Mouse (Mus musculus): ENCODE measurements at regions not wholly inside any gene's neighbourhood (a gene's known extent, or its start where the extent isn't known, plus 50 kb on each side); places are given as distances from the start of the nearest gene placed in this dataset.

DNA sequence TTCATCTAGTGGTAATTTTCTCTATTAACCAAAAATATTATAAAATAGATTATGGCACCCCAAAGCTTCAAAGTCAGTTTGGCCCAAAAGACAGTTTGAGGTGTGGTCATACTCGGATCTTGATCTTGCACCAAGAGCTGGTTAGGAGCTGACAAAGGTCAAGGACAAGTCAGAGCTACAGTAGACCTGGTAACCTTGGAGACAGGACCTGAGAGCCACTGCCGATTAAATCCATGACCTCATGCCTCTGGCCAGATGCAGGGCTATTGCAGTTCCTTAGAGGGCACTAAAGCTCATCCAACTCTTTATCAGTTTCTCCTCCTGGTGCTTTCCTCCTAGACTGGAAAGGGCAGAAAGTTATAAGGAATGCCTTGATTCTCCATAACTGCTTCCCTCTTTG, 302.4 kb upstream of the Gm4791 start:
- ATAC-seq (no peak), DNase-seq (ENCODE audit: low read depth, low spot score) (no peak)
- in situ Hi-C loops (cut with MboI; ENCODE audit: low pct_unique_long_range_greater_than_20kb), result no loop called here
- no peak for TF ChIP-seq CTCF (IDR thresholded peaks at IDR 0.05)
- ChIA-PET CTCF (no interaction called here), POLR2A (no interaction called here)
- peaks cover 24% of the 10 kb centered on the region for H3K27me3 ChIP-seq

DNA sequence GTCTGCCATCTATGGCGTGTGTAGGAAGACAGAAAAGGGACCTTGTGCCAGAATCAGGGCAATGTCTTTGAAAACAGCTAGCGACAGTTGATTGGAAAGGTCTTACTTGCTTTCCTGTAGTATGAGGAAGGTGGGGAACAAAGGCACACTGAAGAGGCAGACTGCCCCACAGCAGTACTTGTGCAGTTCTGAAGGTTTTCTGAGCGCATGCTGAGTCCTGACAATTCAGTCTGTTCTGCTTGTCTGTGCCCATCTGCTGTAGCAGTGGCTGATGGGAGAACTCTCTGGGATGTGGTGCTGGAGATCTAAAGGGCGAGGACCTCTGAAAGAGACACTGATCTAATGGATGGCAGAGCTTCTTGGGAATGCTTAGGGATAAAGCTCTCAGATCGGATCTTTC, 309.2 kb upstream of the Gm4791 start:
- in situ Hi-C loops (cut with MboI; ENCODE audit: low pct_unique_long_range_greater_than_20kb), result no loop called here
- peaks cover 58% of the 10 kb centered on the region for H3K27me3 ChIP-seq
- ATAC-seq (no peak), DNase-seq (ENCODE audit: low read depth, low spot score) (no peak)
- ChIA-PET CTCF (no interaction called here), POLR2A (no interaction called here)
- no peak for TF ChIP-seq CTCF (IDR thresholded peaks at IDR 0.05)

DNA sequence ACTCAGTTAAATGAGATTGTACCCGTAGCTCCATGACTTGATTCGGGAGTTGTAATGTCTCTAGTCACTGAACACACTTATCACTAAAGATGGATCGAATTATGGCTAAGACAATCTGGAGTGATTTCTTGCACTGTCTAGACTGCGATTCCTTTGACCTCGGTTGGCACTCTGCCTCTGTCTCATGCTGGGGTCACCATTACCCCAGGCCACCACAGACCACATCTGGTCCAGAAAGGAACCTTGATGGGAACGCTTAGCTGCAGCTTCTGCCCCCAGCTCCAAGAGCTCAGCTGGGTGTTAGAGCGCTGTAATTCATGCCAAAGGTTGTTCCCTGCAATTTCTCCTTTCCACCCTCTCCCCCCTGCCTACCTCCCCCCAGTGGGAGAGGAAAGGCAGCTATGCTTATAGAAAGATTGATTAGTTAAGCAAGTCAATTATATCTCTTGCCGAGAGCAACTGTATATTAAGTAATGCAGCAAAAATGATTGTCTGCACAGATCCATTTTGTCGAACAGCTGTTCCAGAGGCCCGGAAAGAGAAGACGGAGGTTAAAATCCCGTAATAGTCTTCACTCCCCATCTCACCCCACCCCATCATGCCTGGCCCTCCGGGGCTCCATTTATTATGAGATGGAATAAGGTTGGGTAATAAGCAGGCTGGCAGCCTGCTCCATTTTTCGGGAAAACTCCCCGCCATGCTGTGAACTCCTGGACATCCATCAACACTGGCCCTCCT, 314.3 kb upstream of the Gm4791 start:
- ChIA-PET CTCF (no interaction called here), POLR2A (no interaction called here)
- in situ Hi-C loops (cut with MboI; ENCODE audit: low pct_unique_long_range_greater_than_20kb), result no loop called here
- H3K27me3 ChIP-seq, result peaks cover 23% of the 10 kb centered on the region
- TF ChIP-seq CTCF (IDR thresholded peaks at IDR 0.05), result no peak
- ATAC-seq, result no peak
- DNase-seq (ENCODE audit: low read depth, low spot score), result no peak

DNA sequence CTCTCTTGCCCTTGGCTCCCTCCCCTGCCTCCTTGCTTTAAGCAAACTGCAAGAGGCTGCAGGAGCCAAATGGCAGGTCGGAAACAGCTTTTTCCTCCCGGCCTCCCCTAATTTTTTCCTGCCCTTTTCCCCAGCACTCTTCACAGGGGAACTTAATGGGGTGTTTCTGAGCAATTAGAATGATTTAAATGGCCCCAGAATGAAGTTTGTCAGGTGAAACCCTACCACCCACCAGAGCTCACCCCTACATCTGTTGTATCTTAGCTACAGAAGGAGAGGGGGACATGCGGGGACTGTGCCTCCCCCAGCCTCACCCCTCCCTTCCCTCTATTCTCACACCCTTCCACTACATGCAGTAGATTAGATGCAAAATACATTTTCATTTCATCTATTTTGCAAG, 326.5 kb upstream of the Gm4791 start:
- H3K27me3 ChIP-seq, result peaks cover 16% of the 10 kb centered on the region
- no peak for TF ChIP-seq CTCF (IDR thresholded peaks at IDR 0.05)
- ChIA-PET POLR2A (no interaction called here), CTCF (no interaction called here)
- DNase-seq (ENCODE audit: low read depth, low spot score) (no peak), ATAC-seq (no peak)
- in situ Hi-C loops (cut with MboI; ENCODE audit: low pct_unique_long_range_greater_than_20kb), result no loop called here

DNA sequence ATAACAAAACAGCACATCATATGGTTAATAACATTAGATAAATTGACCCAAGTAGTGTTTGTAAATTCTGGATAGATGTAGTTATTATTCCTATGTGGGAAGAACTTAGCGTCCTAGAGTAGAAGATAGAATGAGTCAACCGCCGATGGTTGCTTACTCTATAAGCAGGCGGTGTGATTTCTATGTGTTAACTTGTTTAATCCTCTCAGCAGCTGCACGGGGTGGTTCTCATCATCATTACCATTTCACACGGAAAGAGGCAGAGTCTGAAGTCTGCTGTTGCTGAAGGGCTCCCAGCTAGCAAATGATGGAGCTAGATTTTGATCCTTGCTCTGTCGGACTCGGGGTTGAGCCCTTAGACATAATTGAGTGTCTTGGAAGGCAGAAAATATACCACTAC, 334.6 kb upstream of the 4931429L15Rik start:
- H3K27me3 ChIP-seq, result peaks cover 8% of the 10 kb centered on the region
- no peak for TF ChIP-seq CTCF (IDR thresholded peaks at IDR 0.05)
- ATAC-seq, result no peak
- no peak for DNase-seq (ENCODE audit: low read depth, low spot score)
- POLR2A ChIA-PET, result no interaction called here
- in situ Hi-C loops (cut with MboI; ENCODE audit: low pct_unique_long_range_greater_than_20kb), result no loop called here
- CTCF ChIA-PET, result no interaction called here

GRCm38 (mm10) chr9:46647238-46647922, 327.6 kb upstream of the 4931429L15Rik start:
- in situ Hi-C loops (cut with MboI; ENCODE audit: low pct_unique_long_range_greater_than_20kb), result no loop called here
- no peaks in the 10 kb centered on the region for H3K27me3 ChIP-seq
- ATAC-seq (no peak), DNase-seq (ENCODE audit: low read depth, low spot score) (no peak)
- POLR2A ChIA-PET, result no interaction called here
- TF ChIP-seq CTCF (IDR thresholded peaks at IDR 0.05), result no peak
- CTCF ChIA-PET, result no interaction called here

DNA sequence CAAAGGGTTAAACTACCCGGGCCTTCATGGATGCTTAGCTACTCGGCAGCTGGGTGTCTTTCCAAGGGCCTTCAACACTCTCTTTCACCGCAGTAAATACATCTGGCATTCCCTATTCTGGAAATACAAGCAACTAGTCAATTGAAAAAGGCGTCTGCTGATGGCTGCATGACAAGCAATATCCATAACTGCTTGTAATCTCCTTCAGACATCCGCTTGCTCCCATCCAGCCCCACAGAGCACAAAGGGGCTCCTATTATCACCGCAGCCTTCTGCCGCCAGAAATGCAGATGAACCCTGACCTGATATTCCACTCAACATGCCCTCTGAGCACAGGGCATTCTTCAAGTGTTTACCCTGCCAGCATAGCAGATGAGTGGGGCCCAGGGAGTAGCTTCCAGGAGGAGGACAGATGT, 325.7 kb upstream of the 4931429L15Rik start:
- H3K27me3 ChIP-seq, result no peaks in the 10 kb centered on the region
- ATAC-seq (no peak), DNase-seq (ENCODE audit: low read depth, low spot score) (no peak)
- in situ Hi-C loops (cut with MboI; ENCODE audit: low pct_unique_long_range_greater_than_20kb), result no loop called here
- POLR2A ChIA-PET, result no interaction called here
- no peak for TF ChIP-seq CTCF (IDR thresholded peaks at IDR 0.05)
- CTCF ChIA-PET, result no interaction called here

- DNase-seq (ENCODE audit: low read depth, low spot score) (no peak), ATAC-seq (no peak)
- H3K27me3 ChIP-seq, result no peaks in the 10 kb centered on the region
- in situ Hi-C loops (cut with MboI; ENCODE audit: low pct_unique_long_range_greater_than_20kb), result no loop called here
- ChIA-PET CTCF (no interaction called here), POLR2A (no interaction called here)
- TF ChIP-seq CTCF (IDR thresholded peaks at IDR 0.05), result no peak
These were observed 323.8 kb upstream of the 4931429L15Rik start for GRCm38 (mm10) chr9:46643551-46643950.

DNA sequence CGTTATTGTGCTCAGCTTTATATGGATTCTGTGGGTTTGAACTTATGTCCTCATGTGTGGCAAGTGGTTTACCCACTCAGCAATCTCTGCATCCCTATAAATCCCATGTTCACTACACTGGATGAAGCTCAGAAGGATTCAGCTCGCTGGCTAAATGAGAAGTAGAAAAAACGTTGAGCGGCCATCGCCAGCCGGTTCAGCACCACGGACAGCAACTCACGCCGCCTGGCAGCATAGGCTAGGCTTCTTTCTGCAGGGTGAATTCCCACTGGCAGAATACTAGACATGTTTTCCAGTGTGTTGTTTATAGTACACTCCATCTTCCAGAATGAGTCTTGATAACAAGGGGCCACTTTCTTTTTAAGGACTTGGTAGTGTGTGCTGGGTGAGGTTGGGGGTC, 322.9 kb upstream of the 4931429L15Rik start:
- CTCF ChIA-PET, result no interaction called here
- no peaks in the 10 kb centered on the region for H3K27me3 ChIP-seq
- no peak for TF ChIP-seq CTCF (IDR thresholded peaks at IDR 0.05)
- ATAC-seq (no peak), DNase-seq (ENCODE audit: low read depth, low spot score) (no peak)
- in situ Hi-C loops (cut with MboI; ENCODE audit: low pct_unique_long_range_greater_than_20kb), result no loop called here
- POLR2A ChIA-PET, result no interaction called here

GRCm38 (mm10) chr9:46636261-46637010, 316.6 kb upstream of the 4931429L15Rik start:
- in situ Hi-C loops (cut with MboI; ENCODE audit: low pct_unique_long_range_greater_than_20kb), result no loop called here
- CTCF ChIA-PET, result no interaction called here
- POLR2A ChIA-PET, result no interaction called here
- TF ChIP-seq CTCF (IDR thresholded peaks at IDR 0.05), result no peak
- no peak for DNase-seq (ENCODE audit: low read depth, low spot score)
- H3K27me3 ChIP-seq, result no peaks in the 10 kb centered on the region
- no peak for ATAC-seq

- DNase-seq (ENCODE audit: low read depth, low spot score), result no peak
- ATAC-seq, result no peak
- in situ Hi-C loops (cut with MboI; ENCODE audit: low pct_unique_long_range_greater_than_20kb), result no loop called here
- no peaks in the 10 kb centered on the region for H3K27me3 ChIP-seq
- ChIA-PET POLR2A (no interaction called here), CTCF (no interaction called here)
- peak; percentile 37 for TF ChIP-seq CTCF (IDR thresholded peaks at IDR 0.05)
These were observed 314.2 kb upstream of the 4931429L15Rik start for GRCm38 (mm10) chr9:46633952-46634351.
